Comparison of ENCODE assay signal across 8 mouse cellular contexts in genomic region chr17:26507966-26508344, GRCm38 (mm10). TPM values are rescaled to one million over a fixed set of nuclear protein-coding genes. Genes with fewer than 3 reads are reported as not detected.
DNase-seq lines count a peak whose midpoint lies in the region; ATAC-seq and TF ChIP-seq lines count a peak whose summit lies in the region.

No protein-coding gene starts in this region.

- TF ChIP-seq CTCF in C2C12 (IDR thresholded peaks at IDR 0.05; ENCODE audit: control insufficient read depth, insufficient read depth, insufficient read length): peak; percentile 99
- peak; percentile 80 for TF ChIP-seq CTCF in layer of hippocampus, adult 2 months (conservative IDR thresholded peaks at IDR 0.05)
- peak; percentile 88 for TF ChIP-seq CTCF in lung, postnatal 0 days (IDR thresholded peaks at IDR 0.05)

- H3K79me2 ChIP-seq in C2C12 (ENCODE audit: control insufficient read depth, insufficient read depth): peaks cover 25% of the 10 kb centered on the region

- peak overlapping the region; percentile 64 for H3ac ChIP-seq in C2C12 (ENCODE audit: control insufficient read depth, insufficient read length, low read depth)

- ATAC-seq in lung, postnatal 0 days: peak; percentile 32

- H3K36me3 ChIP-seq in C2C12 (ENCODE audit: control insufficient read depth, insufficient read depth): peaks cover 24% of the 10 kb centered on the region
- H3K36me3 ChIP-seq in lung, postnatal 0 days (ENCODE audit: insufficient read depth, low read length): peaks cover 15% of the 10 kb centered on the region

- peak overlapping the region; percentile 100 for H3K9ac ChIP-seq in lung, postnatal 0 days (replicated peaks; ENCODE audit: low read depth)

- no peaks in the 10 kb centered on the region for H3K9me3 ChIP-seq in lung, postnatal 0 days (ENCODE audit: low read length)

- H3K27me3 ChIP-seq in C2C12 (ENCODE audit: control insufficient read depth, insufficient read depth, insufficient read length): no peaks in the 10 kb centered on the region
- no peaks in the 10 kb centered on the region for H3K27me3 ChIP-seq in lung, postnatal 0 days (replicated peaks; ENCODE audit: insufficient read depth, low read length)

- H3K79me3 ChIP-seq in C2C12 (ENCODE audit: low read depth): peaks cover 13% of the 10 kb centered on the region

- peak overlapping the region; percentile 78 for H3K4me2 ChIP-seq in lung, postnatal 0 days (replicated peaks; ENCODE audit: low read depth, low read length)

- 2% methylated on average over 46 of the region's 46 CpGs for WGBS in lung, postnatal 0 days

- TF ChIP-seq EP300 in lung, postnatal 0 days (IDR thresholded peaks at IDR 0.05): no peak

- peak; percentile 93 for DNase-seq in brain, adult 2 months (ENCODE audit: low read depth, low spot score)
- peak; percentile 74 for DNase-seq in fibroblast of lung, adult 2 months (ENCODE audit: low read depth)
- peak; percentile 90 for DNase-seq in heart, postnatal 4 days
- peak; percentile 63 to 72 for DNase-seq in layer of hippocampus, adult 2 months (ENCODE audit: low spot score in 2 of 2)
- DNase-seq in lung, postnatal 0 days (ENCODE audit: low spot score): no peak
- DNase-seq in ovary, postnatal 36 days (ENCODE audit: low spot score): peak; percentile 88
- DNase-seq in urinary bladder, adult 18-20 months (ENCODE audit: low spot score in 2 of 2): peak; percentile 72 to 78

- peak overlapping the region; percentile 98 for H3K27ac ChIP-seq in layer of hippocampus, adult 2 months
- H3K27ac ChIP-seq in lung, postnatal 0 days (ENCODE audit: low read length): peak overlapping the region; percentile 100

- peaks cover 24% of the 10 kb centered on the region; the same call in 1 of the 2 replicates for H3K4me1 ChIP-seq in lung, postnatal 0 days (ENCODE audit: insufficient read depth, low read depth, low read length)

- peak overlapping the region; percentile 67 for H3K4me3 ChIP-seq in C2C12 (ENCODE audit: insufficient read depth, poor library complexity, severe bottlenecking)
- H3K4me3 ChIP-seq in layer of hippocampus, adult 2 months: peak overlapping the region; percentile 77
- H3K4me3 ChIP-seq in lung, postnatal 0 days (ENCODE audit: low read depth, low read length): peak overlapping the region; percentile 71

TF ChIP-seq in C2C12, 6 proteins besides CTCF, POLR2A, EP300 and RAD21:
- peak; percentile 95 for TF ChIP-seq MAX (IDR thresholded peaks at IDR 0.05)
- no peak for TF ChIP-seq MYOG (IDR thresholded peaks at IDR 0.05; ENCODE audit: control insufficient read depth, extremely low read depth, insufficient read length)
- no peak for TF ChIP-seq MYOD1 (IDR thresholded peaks at IDR 0.05; ENCODE audit: control insufficient read depth, insufficient read length, low read depth)
- no peak for TF ChIP-seq CEBPB (IDR thresholded peaks at IDR 0.05; ENCODE audit: low read depth)
- TF ChIP-seq USF1 (IDR thresholded peaks at IDR 0.05; ENCODE audit: low read depth): no peak
- TF ChIP-seq FOSL1 (IDR thresholded peaks at IDR 0.05; ENCODE audit: insufficient read depth, low read length, poor library complexity, severe bottlenecking): no peak

RNA-seq across cellular contexts. Expression of gene Ergic1, which starts 53.3 kb away (rescaled TPM):
- polyA plus RNA-seq in C2C12 (2012; fragmentation: generic; extraction: Trizol): 114 TPM
- total RNA-seq in heart, postnatal 4 days (2021): 100 to 1,000 TPM; 109 to 115 TPM
- total RNA-seq in layer of hippocampus, adult 2 months (2021): 100 to 1,000 TPM; 121 to 124 TPM
- 47.9 and 50.6 TPM in 2 replicates for polyA plus RNA-seq in lung, postnatal 0 days (2015; fragmentation: Nextera tagmentation; extraction: Ambion mirVana)

RNA-seq across cellular contexts. Expression of gene Dusp1, which starts 54.0 kb away (rescaled TPM):
- polyA plus RNA-seq in C2C12 (2012; fragmentation: generic; extraction: Trizol): 16.4 TPM
- 10 to 100 TPM; 66.9 to 69.5 TPM for total RNA-seq in heart, postnatal 4 days (2021)
- 10 to 100 TPM; 14.9 to 20.9 TPM for total RNA-seq in layer of hippocampus, adult 2 months (2021)
- 68.4 and 79.3 TPM in 2 replicates for polyA plus RNA-seq in lung, postnatal 0 days (2015; fragmentation: Nextera tagmentation; extraction: Ambion mirVana)
